Mouse (Mus musculus) limb, embryonic 13.5 days (tissue): Measurements from ENCODE around the gene Timm22. TPM values are rescaled to one million over a fixed set of nuclear protein-coding genes. Genes with fewer than 3 reads are reported as not detected.

Experiments used
- ATAC-seq: fragments of 200-750 bp; cut with Nextera tagmentation; 2 replicates; pipeline ENCODE4 v1.8.0; 2017; ENCODE audit warnings: low read depth, moderate number of reproducible peaks, moderate TSS enrichment; ENCODE audit not compliant: low FRiP score
- H3K27ac ChIP-seq: fragments of 300-500 bp; sonication (generic); 2 replicates; pipeline ENCODE4 v1.5.1; 2015; ENCODE audit warnings: inconsistent platforms, mild to moderate bottlenecking, moderate library complexity
- H3K27me3 ChIP-seq: fragments of 300-500 bp; sonication (generic); 2 replicates; pipeline ENCODE4 v1.6.1; 2015; ENCODE audit warnings: mild to moderate bottlenecking, inconsistent platforms
- H3K36me3 ChIP-seq: fragments of 300-500 bp; sonication (generic); 2 replicates; pipeline ENCODE4 v1.6.1; 2015; ENCODE audit warnings: inconsistent platforms, mild to moderate bottlenecking, moderate library complexity
- H3K4me1 ChIP-seq: fragments of 300-500 bp; sonication (generic); 2 replicates; pipeline ENCODE4 v1.6.1; 2015; ENCODE audit warnings: inconsistent platforms
- H3K4me2 ChIP-seq: fragments of 300-500 bp; sonication (generic); replicated peaks from 2 replicates; pipeline ENCODE4 v1.6.1; 2015; ENCODE audit warnings: inconsistent platforms, mild to moderate bottlenecking, moderate library complexity
- H3K4me3 ChIP-seq: fragments of 300-500 bp; sonication (generic); 2 replicates; pipeline ENCODE4 v1.5.1; 2015; ENCODE audit warnings: moderate library complexity, mild to moderate bottlenecking, inconsistent platforms
- H3K9ac ChIP-seq: fragments of 300-500 bp; sonication (generic); 2 replicates; pipeline ENCODE4 v1.6.1; 2015; ENCODE audit warnings: mild to moderate bottlenecking, inconsistent platforms
- H3K9me3 ChIP-seq: fragments of 300-500 bp; sonication (generic); 2 replicates; pipeline ENCODE4 v1.6.1; 2016; ENCODE audit warnings: inconsistent platforms
- WGBS: fragments of 180-500 bp; shearing (Covaris S2); methylation state at CpG from one replicate; pipeline ENCODE4 v1.1.7; 2015; 5-methylcytosine and 5-hydroxymethylcytosine counted together
- polyA plus RNA-seq: library from polyadenylated mRNA; unstranded; fragments of >200 nt; fragmentation: Nextera tagmentation; extraction: Ambion mirVana; gene quantifications from 2 replicates; pipeline ENCODE4 v1.2.1, GENCODE M21; 2015

The Timm22 gene
- polyA plus RNA-seq, 1 experiment from 2014 or later: 126 TPM

DNA sequence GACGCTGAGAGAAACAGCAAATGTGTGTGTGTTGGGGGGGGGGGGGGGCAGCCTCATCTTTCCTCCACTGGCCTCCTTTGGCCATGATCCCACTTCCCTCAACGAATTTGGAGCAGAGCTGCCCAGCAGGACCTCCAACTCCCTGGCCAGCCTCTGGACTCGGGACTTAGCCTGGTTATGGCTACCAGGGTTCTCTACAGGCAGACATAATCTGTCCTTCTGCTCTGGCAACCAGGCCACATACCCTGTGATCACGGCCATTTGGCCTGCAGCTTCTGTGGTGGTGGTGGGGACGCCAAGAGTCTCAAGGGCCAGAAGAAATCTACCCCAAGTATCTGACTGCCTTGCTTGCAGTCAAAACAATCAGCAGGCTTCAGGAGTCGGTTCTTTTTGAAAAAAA is 34.2 kb upstream of the Timm22 start:
- WGBS: 23% methylated on average over 6 of the region's 6 CpGs

DNA sequence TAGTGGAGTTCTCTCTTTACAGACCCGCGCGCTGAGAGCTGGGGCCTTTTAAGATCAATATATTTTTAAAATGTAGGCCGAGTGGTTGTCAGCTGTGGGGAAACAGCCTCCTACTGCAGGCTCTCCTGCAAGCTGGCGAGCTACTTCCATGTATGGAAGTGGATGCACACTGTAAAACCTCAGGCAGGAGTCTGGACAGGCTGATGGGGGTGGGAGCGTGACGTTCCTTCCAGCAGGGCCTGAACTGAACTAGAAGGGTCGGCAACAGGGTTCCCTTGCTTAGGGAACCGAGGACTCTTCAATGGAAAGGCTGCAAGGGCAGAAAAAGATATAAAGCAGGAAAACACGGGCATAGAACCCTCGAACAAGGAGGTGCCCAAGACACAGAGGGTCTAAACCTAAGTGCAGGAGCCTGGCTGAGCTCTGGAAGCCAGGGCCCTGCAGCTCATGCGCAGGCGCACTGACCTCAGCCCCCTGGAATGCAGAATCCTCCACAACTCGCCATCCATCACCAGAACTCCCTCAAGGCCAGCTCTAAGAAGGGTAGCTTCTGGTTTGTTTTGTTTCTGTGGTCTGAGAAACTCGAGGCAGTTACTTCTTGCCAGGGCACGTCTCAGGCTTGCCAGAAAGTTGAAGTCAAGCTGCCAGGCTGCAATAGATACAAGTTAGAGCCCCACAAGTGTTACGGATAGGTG is 32.1 kb upstream of the Timm22 start:
- Histone ChIP-seq H3K4me1 (peaks cover 91% of the 10 kb centered on the region), H3K9me3 (no peaks in the 10 kb centered on the region), H3K36me3 (no peaks in the 10 kb centered on the region), H3K4me3 (no peak overlapping the region), H3K4me2 (peak overlapping the region; percentile 30), H3K9ac (peak overlapping the region; percentile 43; the same call in 1 of the 2 replicates), H3K27ac (peak overlapping the region; percentile 87), H3K27me3 (no peaks in the 10 kb centered on the region)
- peak; percentile 85 for ATAC-seq
- 23% methylated on average over 17 of the region's 17 CpGs for WGBS

More for the DNA sequence above, 34.2 kb upstream of the Timm22 start:
- no peak for ATAC-seq
- Histone ChIP-seq H3K4me2 (no peak overlapping the region), H3K9me3 (no peaks in the 10 kb centered on the region), H3K4me3 (no peak overlapping the region), H3K9ac (no peak overlapping the region), H3K27me3 (no peaks in the 10 kb centered on the region), H3K36me3 (no peaks in the 10 kb centered on the region), H3K27ac (0 out of 2 replicates have a peak overlapping the region, but pooled peaks have one; percentile 39), H3K4me1 (peaks cover 85% of the 10 kb centered on the region)

DNA sequence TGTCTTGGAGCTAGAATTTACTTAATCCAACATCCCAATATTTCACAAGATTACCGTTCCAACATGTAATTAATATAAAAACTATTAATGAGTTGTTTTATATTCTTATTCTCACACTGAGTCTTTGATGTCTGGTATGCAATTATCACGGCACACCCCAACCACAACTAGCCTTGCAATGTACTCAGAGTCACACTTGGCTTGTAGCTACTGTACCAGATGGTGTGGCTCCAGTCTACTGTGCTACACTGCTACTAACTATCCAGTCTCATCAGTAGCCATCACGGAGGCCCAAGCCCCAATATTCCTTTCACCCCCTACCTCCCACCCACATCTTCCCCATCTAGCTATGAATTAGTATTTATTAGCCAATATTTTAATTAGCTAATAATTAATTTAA is 30.3 kb upstream of the Timm22 start:
- Histone ChIP-seq H3K4me3 (no peak overlapping the region), H3K36me3 (no peaks in the 10 kb centered on the region), H3K4me2 (no peak overlapping the region), H3K9me3 (no peaks in the 10 kb centered on the region), H3K4me1 (peaks cover 90% of the 10 kb centered on the region), H3K27me3 (no peaks in the 10 kb centered on the region), H3K9ac (no peak overlapping the region), H3K27ac (no peak overlapping the region)
- ATAC-seq: no peak
- WGBS: 73% methylated on average over 3 of the region's 3 CpGs

DNA sequence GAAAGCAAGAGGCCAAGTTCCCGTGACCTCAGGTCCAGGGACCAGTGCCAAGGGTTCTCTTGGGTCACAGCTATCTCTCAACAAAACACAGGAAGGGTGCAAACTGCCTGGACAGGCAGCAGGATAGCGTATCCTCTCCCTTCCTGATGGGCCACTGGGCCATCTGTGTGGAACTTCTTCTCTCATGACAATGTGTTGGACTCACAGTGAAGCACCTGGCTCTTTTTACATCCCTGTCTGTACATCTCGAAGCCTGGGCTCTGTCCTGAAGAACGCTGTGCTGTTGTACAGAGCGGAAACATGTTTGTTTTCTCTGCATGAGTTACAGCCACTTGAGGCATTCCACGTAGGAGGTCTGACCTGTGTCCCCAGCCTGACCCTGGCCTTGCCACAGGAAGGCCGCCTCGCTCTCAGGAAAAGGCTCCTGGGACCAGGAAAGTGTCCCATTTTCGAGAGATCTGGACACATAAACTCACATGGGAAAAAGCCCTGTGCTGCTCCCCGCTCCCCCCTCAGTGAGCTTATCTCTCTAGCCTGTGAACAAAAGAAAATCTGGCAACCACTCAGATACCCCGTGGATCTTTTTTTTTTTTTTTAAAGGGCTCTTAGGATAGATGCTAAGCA is 26.7 kb upstream of the Timm22 start:
- H3K27me3 ChIP-seq: no peaks in the 10 kb centered on the region
- no peak overlapping the region for H3K4me2 ChIP-seq
- H3K36me3 ChIP-seq: no peaks in the 10 kb centered on the region
- no peaks in the 10 kb centered on the region for H3K9me3 ChIP-seq
- no peak for ATAC-seq
- H3K4me3 ChIP-seq: no peak overlapping the region
- peak overlapping the region; percentile 1; the same call in 1 of the 2 replicates for H3K27ac ChIP-seq
- peaks cover 83% of the 10 kb centered on the region for H3K4me1 ChIP-seq
- WGBS: 29% methylated on average over 11 of the region's 11 CpGs
- H3K9ac ChIP-seq: no peak overlapping the region

DNA sequence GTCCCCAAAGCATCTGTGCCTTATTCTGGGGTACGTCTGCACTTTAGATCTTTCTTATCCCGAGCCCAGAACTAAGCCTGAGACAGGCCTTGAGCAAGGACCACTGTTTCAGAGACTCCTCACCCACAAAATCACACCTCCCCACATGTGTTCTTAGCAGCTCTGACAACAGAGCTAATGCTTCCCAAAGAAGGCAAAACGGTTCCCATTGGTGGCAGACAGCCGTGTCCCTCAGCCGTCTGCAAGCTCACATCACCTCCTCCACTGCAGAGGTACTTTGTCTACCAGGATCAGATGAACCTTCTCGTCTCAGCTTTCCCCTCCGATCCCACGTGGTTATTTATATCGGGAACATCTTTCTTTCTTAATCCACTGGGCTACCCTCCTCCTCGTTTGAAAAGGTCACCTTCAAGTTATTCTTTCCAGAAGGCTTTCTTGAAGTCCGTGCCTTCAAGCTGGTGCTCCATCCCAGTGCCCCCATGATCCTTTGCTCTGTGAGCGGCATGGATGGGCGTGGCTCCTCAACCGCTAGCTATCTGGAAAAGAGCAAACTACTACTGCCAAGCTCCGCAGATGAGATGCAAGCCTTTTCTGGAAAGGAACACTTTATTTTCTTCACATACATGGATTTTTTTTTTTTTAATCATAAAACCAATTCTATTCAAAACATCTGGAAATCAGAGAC is 25.4 kb upstream of the Timm22 start:
- no peaks in the 10 kb centered on the region for H3K36me3 ChIP-seq
- H3K27ac ChIP-seq: 0 out of 2 replicates have a peak overlapping the region, but pooled peaks have one; percentile 6
- peaks cover 82% of the 10 kb centered on the region for H3K4me1 ChIP-seq
- no peak for ATAC-seq
- no peaks in the 10 kb centered on the region for H3K27me3 ChIP-seq
- no peak overlapping the region for H3K4me3 ChIP-seq
- no peak overlapping the region for H3K4me2 ChIP-seq
- H3K9me3 ChIP-seq: no peaks in the 10 kb centered on the region
- H3K9ac ChIP-seq: no peak overlapping the region
- 69% methylated on average over 15 of the region's 15 CpGs for WGBS

DNA sequence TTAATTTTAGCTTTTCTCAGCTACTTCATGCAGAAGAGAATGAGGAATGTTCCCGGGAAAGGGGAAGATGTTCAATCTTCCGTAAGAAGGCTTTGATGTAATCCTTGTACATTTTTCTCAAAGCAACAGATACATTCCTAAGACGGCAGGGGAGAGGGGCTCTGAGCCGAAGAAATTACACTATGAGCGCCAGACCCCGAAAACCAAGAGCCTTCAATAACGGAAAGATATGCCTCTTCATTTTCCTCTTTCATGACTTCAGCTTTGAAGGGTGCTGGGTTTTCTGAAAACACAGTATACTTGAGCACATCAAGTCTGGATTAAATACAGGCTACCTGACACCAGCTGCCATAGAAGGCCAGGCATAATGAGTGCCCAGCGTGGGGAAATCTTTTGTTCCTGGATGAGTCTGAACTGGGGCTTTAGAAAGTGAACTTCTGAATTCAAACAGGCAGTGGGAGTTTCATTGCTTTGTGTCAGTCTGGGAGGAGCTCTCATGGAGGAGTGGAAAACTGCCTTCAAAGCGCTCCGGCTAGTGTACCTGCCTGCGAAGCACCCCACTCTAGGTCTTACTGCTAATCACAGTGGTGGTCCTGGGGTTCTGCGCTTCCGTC is 23.9 kb upstream of the Timm22 start:
- H3K27ac ChIP-seq: peak overlapping the region; percentile 58; the same call in 1 of the 2 replicates
- no peak overlapping the region for H3K4me3 ChIP-seq
- H3K4me2 ChIP-seq: no peak overlapping the region
- 59% methylated on average over 13 of the region's 13 CpGs for WGBS
- no peak for ATAC-seq
- no peaks in the 10 kb centered on the region for H3K9me3 ChIP-seq
- 0 out of 2 replicates have a peak overlapping the region, but pooled peaks have one; percentile 0 for H3K9ac ChIP-seq
- H3K36me3 ChIP-seq: no peaks in the 10 kb centered on the region
- peaks cover 69% of the 10 kb centered on the region for H3K4me1 ChIP-seq
- no peaks in the 10 kb centered on the region for H3K27me3 ChIP-seq

DNA sequence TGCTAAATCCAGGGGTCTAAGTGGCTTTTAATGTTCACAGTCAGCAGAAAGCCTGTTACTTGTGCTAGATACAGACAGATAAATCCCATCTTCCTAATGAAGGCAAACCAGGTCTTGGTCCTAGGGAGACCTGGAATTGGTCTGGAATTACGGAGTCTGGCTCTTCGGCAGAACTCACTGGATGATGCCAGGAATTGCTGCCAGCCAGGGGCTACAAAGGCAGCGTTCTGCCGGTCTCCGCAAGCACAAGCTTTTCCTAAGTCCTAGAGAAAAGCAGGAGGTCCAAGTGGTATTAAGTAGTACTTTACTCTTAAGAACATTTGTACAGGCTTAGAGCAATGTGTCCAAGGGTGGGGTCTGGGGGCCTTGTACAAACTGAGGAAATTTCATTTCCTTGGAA is 22.4 kb upstream of the Timm22 start:
- H3K27me3 ChIP-seq: no peaks in the 10 kb centered on the region
- no peak for ATAC-seq
- H3K9me3 ChIP-seq: no peaks in the 10 kb centered on the region
- H3K4me2 ChIP-seq: no peak overlapping the region
- WGBS: 61% methylated on average over 5 of the region's 5 CpGs
- peak overlapping the region; percentile 58; the same call in 1 of the 2 replicates for H3K27ac ChIP-seq
- H3K36me3 ChIP-seq: no peaks in the 10 kb centered on the region
- H3K4me3 ChIP-seq: no peak overlapping the region
- peaks cover 72% of the 10 kb centered on the region for H3K4me1 ChIP-seq
- no peak overlapping the region for H3K9ac ChIP-seq

DNA sequence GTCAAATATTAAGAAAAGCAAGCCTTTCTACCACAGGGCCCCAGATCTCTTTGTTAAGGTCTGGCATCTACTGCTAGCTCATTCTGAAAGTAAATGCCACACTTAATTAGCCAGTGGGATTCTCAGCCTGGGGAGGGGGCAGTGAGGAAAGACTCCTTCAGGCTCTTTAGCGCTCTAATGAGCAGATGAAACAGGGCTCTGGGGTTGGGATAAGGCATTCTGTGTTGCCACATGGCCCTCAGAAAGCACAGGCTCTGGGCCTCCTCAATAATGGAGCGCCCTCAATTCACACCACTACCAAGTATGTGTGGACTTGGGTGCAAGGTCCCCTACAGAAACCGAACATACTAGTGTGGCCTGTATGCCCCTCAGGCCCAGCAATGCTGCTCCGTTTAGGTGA is 21.7 kb upstream of the Timm22 start:
- no peaks in the 10 kb centered on the region for H3K27me3 ChIP-seq
- peak overlapping the region; percentile 65; the same call in 1 of the 2 replicates for H3K27ac ChIP-seq
- no peaks in the 10 kb centered on the region for H3K36me3 ChIP-seq
- no peak overlapping the region for H3K9ac ChIP-seq
- no peaks in the 10 kb centered on the region for H3K9me3 ChIP-seq
- peaks cover 66% of the 10 kb centered on the region for H3K4me1 ChIP-seq
- ATAC-seq: no peak
- 33% methylated on average over 4 of the region's 4 CpGs for WGBS
- no peak overlapping the region for H3K4me3 ChIP-seq
- H3K4me2 ChIP-seq: no peak overlapping the region

DNA sequence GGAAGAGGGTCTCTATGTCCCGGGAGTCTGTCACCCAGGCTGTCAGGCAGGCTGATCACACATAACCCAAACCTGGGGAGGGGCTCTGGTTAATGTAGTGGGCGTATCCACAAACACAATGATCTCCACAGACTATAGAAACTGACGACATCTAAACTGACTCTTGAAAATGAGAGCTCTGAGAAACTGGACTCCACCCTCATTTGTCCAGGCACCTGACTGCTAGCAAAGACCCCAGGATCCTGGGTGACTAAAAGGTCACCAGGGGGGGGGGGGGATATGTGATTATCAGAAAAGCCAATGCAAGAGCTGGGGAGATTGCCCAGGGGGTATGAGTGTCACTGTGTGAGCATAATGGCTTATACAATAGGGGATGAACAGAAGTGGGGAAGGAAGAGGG is 21.0 kb upstream of the Timm22 start:
- ATAC-seq: no peak
- peaks cover 5% of the 10 kb centered on the region for H3K36me3 ChIP-seq
- H3K9me3 ChIP-seq: no peaks in the 10 kb centered on the region
- H3K4me2 ChIP-seq: no peak overlapping the region
- no peak overlapping the region for H3K4me3 ChIP-seq
- no peak overlapping the region for H3K27ac ChIP-seq
- WGBS: 61% methylated on average over 3 of the region's 3 CpGs
- no peaks in the 10 kb centered on the region for H3K27me3 ChIP-seq
- no peak overlapping the region for H3K9ac ChIP-seq
- H3K4me1 ChIP-seq: peaks cover 59% of the 10 kb centered on the region

DNA sequence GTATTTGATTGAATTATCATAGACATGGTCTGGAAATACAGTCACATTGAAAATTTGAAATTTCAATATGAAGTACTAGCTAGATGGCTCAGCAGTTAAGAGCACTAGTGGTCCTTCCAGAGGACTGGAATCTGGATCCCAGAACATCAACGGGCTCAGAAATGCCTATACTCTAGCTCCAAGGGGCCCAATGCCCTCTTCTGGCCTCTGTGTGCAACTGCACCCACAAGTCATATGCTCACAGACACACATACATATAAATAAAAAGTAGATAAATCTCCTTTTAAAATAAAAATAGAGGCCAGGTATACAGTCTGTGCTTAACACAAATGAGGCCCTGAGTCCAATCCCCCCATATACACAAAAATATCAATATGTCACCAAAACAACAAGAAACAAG is 19.7 kb upstream of the Timm22 start:
- Histone ChIP-seq H3K27me3 (no peaks in the 10 kb centered on the region), H3K9me3 (no peaks in the 10 kb centered on the region), H3K36me3 (peaks cover 19% of the 10 kb centered on the region), H3K4me1 (peaks cover 54% of the 10 kb centered on the region), H3K27ac (no peak overlapping the region), H3K9ac (no peak overlapping the region), H3K4me3 (no peak overlapping the region), H3K4me2 (no peak overlapping the region)
- no peak for ATAC-seq
- WGBS: 86% methylated on average over 1 of the region's 1 CpGs

DNA sequence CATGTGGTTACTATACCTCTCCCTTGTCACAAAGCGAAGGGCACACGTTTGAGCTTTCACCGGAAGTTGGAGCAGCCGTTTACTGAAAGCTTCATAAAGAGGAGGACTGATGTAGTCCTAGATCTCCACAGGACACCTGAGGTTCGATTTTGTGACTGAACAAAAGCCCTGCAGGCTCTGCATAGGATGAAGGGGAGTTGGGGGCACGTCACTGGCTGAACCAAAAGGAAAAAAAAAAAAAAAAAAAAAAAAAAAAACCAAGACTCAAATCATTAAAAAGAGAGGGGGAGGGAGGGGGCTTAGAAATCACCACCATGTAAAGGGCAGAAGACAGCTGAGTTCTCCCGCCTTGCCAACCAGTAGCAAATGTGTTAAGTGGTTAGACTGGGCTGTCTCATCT is 18.0 kb upstream of the Timm22 start:
- Histone ChIP-seq H3K9ac (no peak overlapping the region), H3K4me3 (no peak overlapping the region), H3K27ac (no peak overlapping the region; the same call in 1 of the 2 replicates), H3K9me3 (no peaks in the 10 kb centered on the region), H3K36me3 (peaks cover 20% of the 10 kb centered on the region), H3K4me2 (no peak overlapping the region), H3K4me1 (peaks cover 38% of the 10 kb centered on the region), H3K27me3 (no peaks in the 10 kb centered on the region)
- no peak for ATAC-seq
- WGBS: 45% methylated on average over 7 of the region's 7 CpGs

DNA sequence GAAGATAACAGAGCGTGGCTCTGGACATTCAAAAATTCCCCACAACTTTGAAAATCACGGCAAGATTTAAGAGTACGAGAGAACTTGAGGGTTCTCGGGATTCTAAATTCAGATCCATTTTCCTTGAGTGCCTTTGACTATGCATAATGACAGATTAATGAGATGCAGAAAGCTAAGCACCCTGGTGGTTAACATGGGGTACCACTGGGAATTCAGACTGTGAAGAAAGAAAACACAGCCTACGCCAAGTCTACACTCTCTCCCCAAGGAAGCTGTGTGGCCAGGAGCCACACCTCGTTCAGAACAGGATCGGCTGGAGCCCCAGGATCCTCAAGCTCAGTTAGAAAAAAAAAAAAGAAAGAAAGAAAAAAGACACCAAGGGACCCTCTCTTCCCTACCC is 14.2 kb upstream of the Timm22 start:
- Histone ChIP-seq H3K27me3 (no peaks in the 10 kb centered on the region), H3K27ac (no peak overlapping the region), H3K9me3 (no peaks in the 10 kb centered on the region), H3K4me3 (no peak overlapping the region), H3K36me3 (peaks cover 20% of the 10 kb centered on the region), H3K4me2 (no peak overlapping the region), H3K9ac (no peak overlapping the region), H3K4me1 (peaks cover 38% of the 10 kb centered on the region)
- WGBS: 89% methylated on average over 7 of the region's 7 CpGs
- no peak for ATAC-seq
